Mouse (Mus musculus) embryonic facial prominence, embryonic 15.5 days (tissue): ENCODE measurements at regions not wholly inside any gene's neighbourhood (a gene's known extent, or its start where the extent isn't known, plus 50 kb on each side); places are given as distances from the start of the nearest gene placed in this dataset.
A peak's percentile ranks its signal among the peaks of the same experiment; 100 is the strongest.

Experiments
- ATAC-seq: fragments of 200-750 bp; cut with Nextera tagmentation; 2 replicates; pipeline ENCODE4 v1.8.0; 2017; ENCODE audit warnings: low read depth, moderate TSS enrichment; ENCODE audit not compliant: insufficient number of reproducible peaks, low FRiP score, low TSS enrichment
- H3K27ac ChIP-seq: fragments of 300-500 bp; sonication (generic); replicated peaks from 2 replicates; pipeline ENCODE4 v1.5.1; 2015; ENCODE audit warnings: mild to moderate bottlenecking, inconsistent platforms
- H3K27me3 ChIP-seq: fragments of 300-500 bp; sonication (generic); 2 replicates; pipeline ENCODE4 v1.6.1; 2015; ENCODE audit warnings: inconsistent platforms
- H3K36me3 ChIP-seq: fragments of 300-500 bp; sonication (generic); 2 replicates; pipeline ENCODE4 v1.6.1; 2015; ENCODE audit warnings: mild to moderate bottlenecking, inconsistent platforms
- H3K4me1 ChIP-seq: fragments of 300-500 bp; sonication (generic); 2 replicates; pipeline ENCODE4 v1.6.1; 2015; ENCODE audit warnings: inconsistent platforms
- H3K4me2 ChIP-seq: fragments of 300-500 bp; sonication (generic); replicated peaks from 2 replicates; pipeline ENCODE4 v1.6.1; 2015; ENCODE audit warnings: mild to moderate bottlenecking, inconsistent platforms
- H3K4me3 ChIP-seq: fragments of 300-500 bp; sonication (generic); replicated peaks from 2 replicates; pipeline ENCODE4 v1.5.1; 2015; ENCODE audit warnings: mild to moderate bottlenecking, inconsistent platforms
- H3K9ac ChIP-seq: fragments of 300-500 bp; sonication (generic); 2 replicates; pipeline ENCODE4 v1.6.1; 2015; ENCODE audit warnings: inconsistent platforms
- H3K9me3 ChIP-seq: fragments of 300-500 bp; sonication (generic); replicated peaks from 2 replicates; pipeline ENCODE4 v1.6.1; 2016; ENCODE audit warnings: inconsistent platforms
- WGBS: fragments of 180-500 bp; shearing (Covaris S2); methylation state at CpG from one replicate; pipeline ENCODE4 v1.1.7; 2015; 5-methylcytosine and 5-hydroxymethylcytosine counted together

- 48% methylated on average over 6 of the region's 6 CpGs for WGBS
- Histone ChIP-seq H3K27ac (no peak overlapping the region), H3K36me3 (no peaks in the 10 kb centered on the region), H3K9me3 (no peaks in the 10 kb centered on the region), H3K4me3 (no peak overlapping the region), H3K4me2 (no peak overlapping the region), H3K9ac (no peak overlapping the region), H3K4me1 (no peaks in the 10 kb centered on the region), H3K27me3 (no peaks in the 10 kb centered on the region)
- no peak for ATAC-seq
Measured at GRCm38 (mm10) chr6:94999002-94999401, 118.0 kb upstream of the Kbtbd8 start.

- Histone ChIP-seq H3K9me3 (no peaks in the 10 kb centered on the region), H3K9ac (no peak overlapping the region), H3K27me3 (no peaks in the 10 kb centered on the region), H3K4me3 (no peak overlapping the region), H3K27ac (no peak overlapping the region), H3K36me3 (no peaks in the 10 kb centered on the region), H3K4me1 (no peaks in the 10 kb centered on the region), H3K4me2 (no peak overlapping the region)
- ATAC-seq, result no peak
- WGBS, result 86% methylated on average over 2 of the region's 2 CpGs
Measured at GRCm38 (mm10) chr6:94998371-94998770, 118.7 kb upstream of the Kbtbd8 start.

- H3K4me1 ChIP-seq, result no peaks in the 10 kb centered on the region
- no peak overlapping the region for H3K4me3 ChIP-seq
- no peaks in the 10 kb centered on the region for H3K36me3 ChIP-seq
- no peak overlapping the region for H3K4me2 ChIP-seq
- no peaks in the 10 kb centered on the region for H3K9me3 ChIP-seq
- no peaks in the 10 kb centered on the region for H3K27me3 ChIP-seq
- no peak for ATAC-seq
- WGBS, result 93% methylated on average over 1 of the region's 1 CpGs
- H3K9ac ChIP-seq, result no peak overlapping the region
- H3K27ac ChIP-seq, result no peak overlapping the region
Measured at GRCm38 (mm10) chr6:94994376-94994775, 122.7 kb upstream of the Kbtbd8 start.

- H3K36me3 ChIP-seq, result no peaks in the 10 kb centered on the region
- H3K27ac ChIP-seq, result no peak overlapping the region
- no peak overlapping the region for H3K9ac ChIP-seq
- H3K4me2 ChIP-seq, result no peak overlapping the region
- peak; percentile 70 for ATAC-seq
- no peaks in the 10 kb centered on the region for H3K9me3 ChIP-seq
- WGBS, result 38% methylated on average over 5 of the region's 5 CpGs
- H3K4me3 ChIP-seq, result no peak overlapping the region
- H3K27me3 ChIP-seq, result no peaks in the 10 kb centered on the region
- no peaks in the 10 kb centered on the region for H3K4me1 ChIP-seq
Measured at GRCm38 (mm10) chr6:94987427-94987826, 129.6 kb upstream of the Kbtbd8 start.

- H3K27ac ChIP-seq, result no peak overlapping the region
- H3K36me3 ChIP-seq, result no peaks in the 10 kb centered on the region
- no peak overlapping the region for H3K4me3 ChIP-seq
- no peak overlapping the region for H3K9ac ChIP-seq
- H3K27me3 ChIP-seq, result no peaks in the 10 kb centered on the region
- no peaks in the 10 kb centered on the region for H3K9me3 ChIP-seq
- 13% methylated on average over 4 of the region's 4 CpGs for WGBS
- peak; percentile 84 for ATAC-seq
- H3K4me2 ChIP-seq, result no peak overlapping the region
- H3K4me1 ChIP-seq, result no peaks in the 10 kb centered on the region
Measured at GRCm38 (mm10) chr6:94986346-94986745, 130.7 kb upstream of the Kbtbd8 start.

- WGBS, result 75% methylated on average over 3 of the region's 3 CpGs
- H3K4me3 ChIP-seq, result no peak overlapping the region
- no peaks in the 10 kb centered on the region for H3K4me1 ChIP-seq
- H3K36me3 ChIP-seq, result no peaks in the 10 kb centered on the region
- no peaks in the 10 kb centered on the region for H3K27me3 ChIP-seq
- H3K9ac ChIP-seq, result no peak overlapping the region
- no peak overlapping the region for H3K4me2 ChIP-seq
- no peak overlapping the region for H3K27ac ChIP-seq
- no peak for ATAC-seq
- H3K9me3 ChIP-seq, result no peaks in the 10 kb centered on the region
Measured at GRCm38 (mm10) chr6:94984411-94984895, 132.6 kb upstream of the Kbtbd8 start.

GRCm38 (mm10) chr6:94968683-94969082 lies 148.4 kb upstream of the Kbtbd8 start:
- H3K9ac ChIP-seq, result no peak overlapping the region
- H3K9me3 ChIP-seq, result no peaks in the 10 kb centered on the region
- H3K36me3 ChIP-seq, result no peaks in the 10 kb centered on the region
- H3K27ac ChIP-seq, result no peak overlapping the region
- WGBS, result 38% methylated on average over 5 of the region's 5 CpGs
- no peaks in the 10 kb centered on the region for H3K27me3 ChIP-seq
- H3K4me1 ChIP-seq, result 0 out of 2 replicates have a peak, but pooled peaks cover 3% of the 10 kb centered on the region
- ATAC-seq, result no peak
- H3K4me3 ChIP-seq, result no peak overlapping the region
- no peak overlapping the region for H3K4me2 ChIP-seq

GRCm38 (mm10) chr6:94966962-94967361 lies 150.1 kb upstream of the Kbtbd8 start:
- 5% methylated on average over 3 of the region's 3 CpGs for WGBS
- ATAC-seq, result no peak
- H3K36me3 ChIP-seq, result no peaks in the 10 kb centered on the region
- no peak overlapping the region for H3K27ac ChIP-seq
- H3K4me1 ChIP-seq, result 0 out of 2 replicates have a peak, but pooled peaks cover 3% of the 10 kb centered on the region
- no peak overlapping the region for H3K9ac ChIP-seq
- no peak overlapping the region for H3K4me2 ChIP-seq
- H3K4me3 ChIP-seq, result no peak overlapping the region
- H3K27me3 ChIP-seq, result no peaks in the 10 kb centered on the region
- no peaks in the 10 kb centered on the region for H3K9me3 ChIP-seq

GRCm38 (mm10) chr6:94963204-94963603 lies 153.8 kb upstream of the Kbtbd8 start:
- Histone ChIP-seq H3K27ac (no peak overlapping the region), H3K9me3 (no peaks in the 10 kb centered on the region), H3K4me1 (0 out of 2 replicates have a peak, but pooled peaks cover 3% of the 10 kb centered on the region), H3K9ac (no peak overlapping the region), H3K27me3 (no peaks in the 10 kb centered on the region), H3K4me3 (no peak overlapping the region), H3K4me2 (no peak overlapping the region), H3K36me3 (no peaks in the 10 kb centered on the region)
- 70% methylated on average over 4 of the region's 4 CpGs for WGBS
- ATAC-seq, result no peak

- no peaks in the 10 kb centered on the region for H3K36me3 ChIP-seq
- 51% methylated on average over 7 of the region's 7 CpGs for WGBS
- no peak overlapping the region for H3K9ac ChIP-seq
- no peak overlapping the region for H3K4me3 ChIP-seq
- no peak overlapping the region for H3K4me2 ChIP-seq
- H3K9me3 ChIP-seq, result no peaks in the 10 kb centered on the region
- no peaks in the 10 kb centered on the region for H3K27me3 ChIP-seq
- 0 out of 2 replicates have a peak, but pooled peaks cover 3% of the 10 kb centered on the region for H3K4me1 ChIP-seq
- ATAC-seq, result no peak
- H3K27ac ChIP-seq, result no peak overlapping the region
Measured at GRCm38 (mm10) chr6:94962411-94963087, 154.5 kb upstream of the Kbtbd8 start.

GRCm38 (mm10) chr6:94961821-94962220 lies 155.2 kb upstream of the Kbtbd8 start:
- Histone ChIP-seq H3K9ac (no peak overlapping the region), H3K36me3 (no peaks in the 10 kb centered on the region), H3K4me1 (0 out of 2 replicates have a peak, but pooled peaks cover 2% of the 10 kb centered on the region), H3K9me3 (no peaks in the 10 kb centered on the region), H3K4me2 (no peak overlapping the region), H3K27me3 (no peaks in the 10 kb centered on the region), H3K4me3 (no peak overlapping the region), H3K27ac (no peak overlapping the region)
- no peak for ATAC-seq
- whole genome bisulfite sequencing, result 92% methylated on average over 1 of the region's 1 CpGs

- Histone ChIP-seq H3K4me1 (no peaks in the 10 kb centered on the region), H3K4me3 (no peak overlapping the region), H3K36me3 (no peaks in the 10 kb centered on the region), H3K4me2 (no peak overlapping the region), H3K27me3 (no peaks in the 10 kb centered on the region), H3K27ac (no peak overlapping the region), H3K9ac (no peak overlapping the region), H3K9me3 (no peaks in the 10 kb centered on the region)
- ATAC-seq, result no peak
- 65% methylated on average over 6 of the region's 6 CpGs for WGBS
Measured at GRCm38 (mm10) chr6:94957990-94958389, 159.1 kb upstream of the Kbtbd8 start.
